Mouse (Mus musculus) Patski (cell line): ENCODE results near the gene Atp6v1b1. TPM values are rescaled to one million over a fixed set of nuclear protein-coding genes. Genes with fewer than 3 reads are reported as not detected.

ENCODE experiments used
- ATAC-seq: fragments of 100-300 bp; one replicate; pipeline ENCODE4 v1.8.0; 2021
- CTCF ChIA-PET: fragments of 350-600 bp; sonication (Branson Sonifier 250); formaldehyde crosslinking; loops from one replicate; lab custom pipeline; 2022; ENCODE audit warnings: inconsistent platforms; lab: Charles Lee
- POLR2A ChIA-PET: fragments of 350-600 bp; sonication (Branson Sonifier 250); formaldehyde crosslinking; loops from one replicate; lab custom pipeline; 2022; ENCODE audit warnings: antibody characterized with exemption, inconsistent platforms; lab: Charles Lee
- DNase-seq: peaks from one replicate; pipeline ENCODE4 v3.0.0-alpha.2; 2011; ENCODE audit warnings: low read depth, low spot score
- H3K27me3 ChIP-seq: fragments of 371-371 bp; one replicate; pipeline ENCODE4 v1.5.1; 2021
- CTCF ChIP-seq: fragments of 100-300 bp; IDR thresholded peaks from one replicate; pipeline ENCODE4 v1.5.1; 2021
- in situ Hi-C: fragments of 300-500 bp; cut with MboI; formaldehyde crosslinking; loops from 3 replicates; pipeline ENCODE4 v1.11.1; 2018; ENCODE audit warnings: low pct_unique_long_range_greater_than_20kb, mixed read lengths
- polyA plus RNA-seq: library from polyadenylated mRNA; unstranded; gene quantifications from one replicate; pipeline ENCODE4 v1.2.3, GENCODE M21; 2021

The Atp6v1b1 gene
- polyA plus RNA-seq, 1 experiment from 2014 or later: not detected

- CTCF ChIA-PET: interaction anchor here (1.1 kb wide), 1 partner anchor 15 kb away, joined by 3 read pairs; no protein-coding TSS in a partner anchor
- no peaks in the 10 kb centered on the region for H3K27me3 ChIP-seq
- no peak for TF ChIP-seq CTCF
- in situ Hi-C loops: no loop called here
- POLR2A ChIA-PET: interaction anchor here (1.4 kb wide), 2 partner anchors 10 to 20 kb away, joined by 3 to 5 read pairs; no protein-coding TSS in a partner anchor
- peak; percentile 14 for ATAC-seq
- DNase-seq: no peak
Observed at GRCm38 (mm10) chr6:83795492-83795900, 52.7 kb downstream of the Atp6v1b1 start.

DNA sequence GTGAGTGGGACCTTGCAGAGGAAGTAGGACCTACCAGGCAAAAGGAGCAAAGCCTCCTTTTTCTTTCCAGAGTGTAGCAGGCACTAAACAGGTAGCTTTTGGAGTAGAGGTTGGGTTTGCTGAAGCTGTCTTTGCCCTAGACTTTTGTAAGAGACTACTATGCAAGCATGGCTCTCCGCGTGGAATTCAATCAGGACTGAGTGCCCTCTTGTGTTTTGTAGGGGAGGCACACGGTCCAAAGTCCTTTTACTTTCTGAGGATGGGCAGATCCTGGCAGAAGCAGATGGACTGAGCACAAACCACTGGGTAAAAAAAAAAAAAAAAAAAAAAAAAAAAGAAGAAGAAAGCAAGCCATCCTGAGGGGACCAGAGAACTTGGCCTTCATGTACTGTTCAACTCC lies 53.9 kb downstream of the Atp6v1b1 start:
- ChIA-PET POLR2A (interaction anchor here (1.0 to 1.4 kb wide), 2 partner anchors 9 kb away, joined by 4 to 5 read pairs; no protein-coding TSS in a partner anchor), CTCF (interaction anchor here (1.3 kb wide), 1 partner anchor 14 kb away, joined by 5 read pairs; no protein-coding TSS in a partner anchor)
- H3K27me3 ChIP-seq: no peaks in the 10 kb centered on the region
- in situ Hi-C loops: no loop called here
- TF ChIP-seq CTCF: no peak
- ATAC-seq (no peak), DNase-seq (no peak)

GRCm38 (mm10) chr6:83802033-83802432 lies 59.2 kb downstream of the Atp6v1b1 start:
- ChIA-PET CTCF (interaction anchor here (0.7 to 1.4 kb wide), 3 partner anchors 9 to 26 kb away, joined by 3 to 4 read pairs (median 4); partner anchors contain the start of gene Tex261), POLR2A (no interaction called here)
- DNase-seq (no peak), ATAC-seq (no peak)
- in situ Hi-C loops: no loop called here
- TF ChIP-seq CTCF: no peak
- H3K27me3 ChIP-seq: no peaks in the 10 kb centered on the region

- in situ Hi-C loops: no loop called here
- CTCF ChIA-PET: interaction anchor here (0.6 to 2.8 kb wide), 3 partner anchors 8 to 29 kb away, joined by 4 to 7 read pairs (median 4); partner anchors contain the start of genes Paip2b and Tex261
- ATAC-seq (no peak), DNase-seq (no peak)
- no peak for TF ChIP-seq CTCF
- no peaks in the 10 kb centered on the region for H3K27me3 ChIP-seq
- POLR2A ChIA-PET: interaction anchor here (0.5 kb wide), 1 partner anchor 67 kb away, joined by 3 read pairs; no protein-coding TSS in a partner anchor
Observed at GRCm38 (mm10) chr6:83802846-83803245, 60.1 kb downstream of the Atp6v1b1 start.

Other genes starting within 250 kb of the Atp6v1b1 start
- gene Dguok, start 236.0 kb upstream of the Atp6v1b1 start, polyA plus RNA-seq: 42.2 TPM
- gene Actg2, start 206.7 kb upstream of the Atp6v1b1 start, polyA plus RNA-seq: 1.6 TPM
- gene Stambp, start 170.3 kb upstream of the Atp6v1b1 start, polyA plus RNA-seq: 31.1 TPM
- not detected for gene Clec4f, start 86.8 kb upstream of the Atp6v1b1 start, polyA plus RNA-seq
- not detected for gene Cd207, start 65.1 kb upstream of the Atp6v1b1 start, polyA plus RNA-seq
- 0.14 TPM for gene Vax2, start 31.7 kb upstream of the Atp6v1b1 start, polyA plus RNA-seq
- gene Ankrd53, start 19.7 kb downstream of the Atp6v1b1 start, polyA plus RNA-seq: 0.18 TPM
- 92.7 TPM for gene Tex261, start 32.8 kb downstream of the Atp6v1b1 start, polyA plus RNA-seq
- gene Nagk, start 52.0 kb downstream of the Atp6v1b1 start, polyA plus RNA-seq: 118 TPM
- gene Paip2b, start 88.8 kb downstream of the Atp6v1b1 start, polyA plus RNA-seq: 36.6 TPM
- gene Zfp638, start 124.1 kb downstream of the Atp6v1b1 start, polyA plus RNA-seq: 80.1 TPM